Mouse (Mus musculus) thymus, adult 2 months (tissue): ENCODE measurements around the gene Itga1.

ENCODE experiments used
- CTCF ChIP-seq: fragments of 200-500 bp; IDR thresholded peaks from 2 replicates; pipeline ENCODE4 v1.5.1; 2012; ENCODE audit warnings: mild to moderate bottlenecking, control low read depth, low read length, moderate library complexity, borderline replicate concordance; ENCODE audit not compliant: control insufficient read depth, poor library complexity, insufficient read depth; ENCODE audit errors: extremely low read depth
- POLR2A ChIP-seq: fragments of 200-500 bp; IDR thresholded peaks from 2 replicates; pipeline ENCODE4 v1.6.1; 2012; ENCODE audit warnings: mild to moderate bottlenecking, low read length, control low read depth, moderate library complexity; ENCODE audit not compliant: control insufficient read depth, poor library complexity, insufficient read depth; ENCODE audit errors: extremely low read depth

DNA sequence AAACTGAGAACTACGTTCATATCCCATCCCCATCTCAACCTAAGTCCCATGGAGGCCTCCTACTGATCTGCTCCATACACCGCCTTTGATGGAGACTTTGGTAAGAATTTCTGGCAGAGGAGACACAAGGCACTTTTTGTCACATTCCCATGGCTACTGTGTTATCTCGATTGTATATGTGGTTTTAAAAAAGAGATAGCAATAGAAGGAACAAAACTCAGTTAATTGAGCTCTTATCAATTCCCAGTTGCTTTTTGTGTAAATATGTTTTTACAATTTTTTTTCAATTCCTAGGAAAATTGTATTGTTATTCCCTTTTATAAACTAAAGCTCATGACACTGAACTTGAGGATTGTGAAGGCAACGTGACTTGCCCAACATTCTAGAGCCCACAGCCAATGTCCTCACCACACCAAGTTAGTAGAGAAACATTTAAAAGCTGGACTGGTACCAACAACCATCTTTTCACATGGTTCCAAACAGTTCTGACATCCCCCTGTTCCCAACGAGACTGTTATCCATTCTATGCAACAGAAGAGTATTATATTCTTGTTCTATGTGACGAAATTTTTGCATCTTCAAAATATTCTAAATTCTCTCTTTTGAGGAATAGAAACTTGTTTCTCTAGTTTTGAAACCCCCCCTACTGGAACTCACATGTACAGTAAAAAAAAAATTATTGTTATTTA is 22.6 kb downstream of the Itga1 start:
- TF ChIP-seq CTCF (no peak), POLR2A (no peak)
